Mouse (Mus musculus) cerebellum, adult 9-11 months (tissue): ENCODE results near the gene Adcy9.

Experiments used
- DNase-seq: peaks from one replicate; pipeline ENCODE4 v3.0.0; 2022

The Adcy9 gene

DNA sequence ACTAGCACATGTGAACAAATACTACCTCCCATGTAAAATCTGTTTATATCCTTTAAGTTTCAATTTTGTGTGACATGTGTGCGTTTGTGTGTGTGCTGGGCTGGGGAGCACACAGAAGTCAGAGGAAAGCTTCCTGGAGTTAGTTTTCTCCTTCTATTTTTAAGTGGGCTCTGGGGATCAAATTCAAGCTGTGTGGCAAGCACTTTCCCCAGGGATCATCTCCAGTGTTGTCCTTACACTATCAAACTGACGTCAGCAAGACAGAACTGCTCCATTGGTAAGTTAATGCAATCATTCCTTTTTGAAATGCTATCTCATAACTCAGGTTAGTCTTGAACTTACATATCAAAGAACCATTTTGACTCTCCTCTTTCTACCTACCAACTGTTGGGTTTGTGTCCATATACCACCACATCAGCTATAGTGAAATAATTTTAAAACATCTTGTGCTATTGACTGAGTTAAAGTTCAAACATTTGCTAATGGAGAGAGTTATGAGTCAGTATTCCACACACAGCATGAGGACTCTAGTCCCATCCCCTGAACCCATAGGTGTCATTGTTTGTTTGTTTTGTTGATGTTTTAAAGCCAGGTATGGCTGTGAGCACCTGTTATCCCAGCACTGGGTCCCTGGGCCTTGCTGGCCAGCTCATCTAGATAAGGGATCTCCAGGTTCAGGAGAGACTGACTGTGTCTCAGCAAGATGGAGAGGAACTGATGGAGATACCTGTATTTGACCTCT, 104.8 kb downstream of the Adcy9 start:
- no peak for DNase-seq

DNA sequence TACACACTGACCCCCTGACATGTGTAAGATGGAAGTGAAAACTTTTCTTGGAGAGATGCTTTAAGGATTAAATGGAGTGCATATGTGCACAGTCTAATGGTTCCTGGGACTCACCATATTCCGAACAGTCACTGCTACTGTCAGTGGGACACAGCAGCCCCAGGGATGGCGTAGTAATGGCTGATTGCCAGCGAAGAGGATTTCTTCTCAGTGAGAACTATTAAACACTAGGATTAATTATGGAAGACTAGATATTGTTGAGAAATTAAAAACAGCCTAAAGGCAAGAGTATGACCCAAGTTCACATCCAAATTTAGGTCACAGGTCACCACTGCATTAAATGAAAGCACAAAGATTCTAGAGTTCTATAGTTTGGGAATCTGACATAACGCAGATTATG, 105.4 kb downstream of the Adcy9 start:
- no peak for DNase-seq

DNA sequence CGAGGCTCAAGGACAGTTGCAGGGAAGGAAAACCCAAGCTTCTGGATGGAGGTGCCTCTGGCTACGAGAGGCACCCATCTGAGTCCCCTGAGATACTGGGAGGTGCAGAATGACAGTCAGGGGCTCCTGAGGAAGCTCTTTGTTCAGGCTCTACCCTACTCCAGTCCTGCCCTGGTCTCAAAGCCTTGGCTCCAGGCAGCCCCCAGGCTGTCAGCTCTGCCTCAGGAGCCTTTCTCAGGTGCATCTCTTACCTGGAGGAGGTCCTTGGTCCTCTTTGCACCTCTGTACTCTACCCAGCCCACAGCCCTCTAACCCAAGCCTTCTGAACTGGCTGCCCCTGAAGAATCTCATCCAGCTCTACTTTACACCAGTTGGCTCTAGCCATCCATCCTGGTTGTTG, 108.3 kb downstream of the Adcy9 start:
- no peak for DNase-seq

DNA sequence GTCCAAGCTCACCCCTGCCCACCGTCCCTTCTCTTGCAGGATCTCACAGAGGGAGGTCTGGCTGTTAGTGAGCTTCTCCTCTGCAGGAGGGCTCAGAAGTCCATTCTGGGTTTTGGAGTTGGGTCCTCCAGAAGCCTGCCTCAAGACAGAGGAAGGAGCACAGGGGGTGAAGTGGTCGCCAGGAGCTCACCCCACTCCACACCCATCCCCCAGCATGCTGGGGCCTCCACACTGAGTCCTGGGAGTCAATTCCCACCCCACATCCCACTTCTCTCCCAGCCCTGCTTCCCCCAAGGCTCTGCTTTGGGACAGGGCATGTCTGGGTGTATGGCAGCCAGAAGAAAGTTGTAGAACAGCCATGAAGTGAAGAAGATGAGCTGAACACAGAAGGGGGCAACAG, 108.7 kb downstream of the Adcy9 start:
- DNase-seq: no peak

DNA sequence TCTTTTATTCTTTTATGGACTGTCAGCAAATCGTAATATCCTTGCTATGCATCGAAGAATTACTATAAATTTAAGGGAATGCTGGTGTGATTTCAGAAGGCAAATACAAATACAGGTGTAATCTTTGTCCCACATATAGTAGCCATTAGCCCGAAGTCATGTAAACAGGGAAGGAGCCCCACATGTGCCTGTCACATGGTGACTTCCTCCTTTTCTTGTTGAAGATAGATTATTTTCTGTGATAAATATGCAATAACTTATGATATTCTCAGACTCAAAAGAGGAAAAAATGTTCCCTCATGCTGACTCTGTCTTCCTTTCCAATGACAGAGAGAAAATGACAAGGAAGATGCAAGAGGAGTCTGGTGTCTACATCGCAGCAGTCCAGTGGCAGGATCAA, 112.5 kb downstream of the Adcy9 start:
- no peak for DNase-seq

DNA sequence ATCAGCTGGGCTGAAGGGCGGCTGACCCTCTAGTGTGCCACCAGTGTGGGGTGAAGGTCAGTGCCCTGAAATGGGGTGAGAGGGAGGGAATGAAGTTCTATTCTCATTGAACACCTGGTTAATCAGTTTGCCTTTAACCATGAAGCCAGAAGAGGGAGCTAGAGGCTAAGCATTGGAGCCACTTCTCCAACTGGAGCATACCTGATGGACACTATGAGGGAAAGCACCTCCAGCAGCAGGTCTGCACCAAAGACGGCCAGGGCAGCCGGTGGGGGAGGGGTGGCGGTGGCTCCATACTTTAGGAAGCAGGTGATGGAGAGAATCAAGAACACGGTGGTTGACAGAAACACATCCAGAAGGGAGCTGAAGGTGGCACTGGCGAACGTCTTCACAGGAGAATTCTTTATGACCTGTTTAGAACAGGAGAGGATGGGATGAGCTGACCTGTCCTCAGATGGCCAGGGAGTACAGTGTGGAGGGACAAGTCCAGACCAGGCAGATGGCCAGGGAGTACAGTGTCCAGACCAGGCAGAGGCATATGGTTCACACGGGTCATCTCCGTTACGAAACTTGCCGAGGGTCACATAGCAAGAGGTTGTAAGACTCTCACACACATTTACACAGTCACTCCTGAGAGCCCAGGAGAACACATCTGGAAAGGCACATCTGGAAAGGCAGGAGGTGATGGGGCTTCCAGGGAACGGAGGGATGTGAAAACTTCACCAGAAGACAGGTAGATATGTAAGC, 115.9 kb downstream of the Adcy9 start:
- peak; percentile 43 for DNase-seq

DNA sequence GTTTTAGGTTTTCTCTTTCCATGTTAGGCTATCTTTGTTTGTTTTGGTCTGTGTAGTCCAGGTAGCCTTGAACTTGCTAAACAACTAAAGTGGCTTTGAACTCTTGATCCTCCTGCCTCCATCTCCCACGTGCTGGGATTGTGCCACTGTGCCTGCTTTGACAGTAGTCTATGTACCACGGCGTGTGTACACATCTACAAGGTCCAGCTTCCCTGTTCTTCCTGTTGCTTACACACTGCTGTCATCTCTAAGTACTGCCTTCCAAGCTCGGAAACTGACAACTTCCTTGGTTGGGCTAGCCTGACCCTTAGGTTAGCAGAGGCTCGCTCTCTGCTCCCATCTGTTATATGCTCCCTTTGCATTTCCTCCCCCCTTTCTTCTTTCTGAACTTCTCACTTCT, 116.7 kb downstream of the Adcy9 start:
- DNase-seq: no peak

DNA sequence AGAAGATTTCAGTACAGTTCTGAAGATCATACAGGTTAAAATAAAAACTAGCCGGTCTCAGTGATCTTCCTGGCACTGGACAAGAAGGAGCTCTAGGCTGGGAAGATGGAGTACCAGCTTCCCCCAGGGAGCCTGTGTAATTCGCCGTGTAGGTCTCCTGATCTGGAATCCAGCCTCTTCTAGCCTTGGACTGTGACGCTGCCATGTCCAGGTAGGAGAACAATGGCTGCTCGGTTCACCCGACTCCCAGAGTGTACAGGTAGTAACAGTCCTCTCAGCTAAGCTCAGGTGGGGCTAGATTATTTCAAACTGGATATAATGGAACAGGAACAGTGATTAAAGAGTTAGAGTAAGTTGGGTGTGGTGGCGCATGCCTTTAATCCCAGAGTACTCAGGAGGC, 120.0 kb downstream of the Adcy9 start:
- DNase-seq: no peak

DNA sequence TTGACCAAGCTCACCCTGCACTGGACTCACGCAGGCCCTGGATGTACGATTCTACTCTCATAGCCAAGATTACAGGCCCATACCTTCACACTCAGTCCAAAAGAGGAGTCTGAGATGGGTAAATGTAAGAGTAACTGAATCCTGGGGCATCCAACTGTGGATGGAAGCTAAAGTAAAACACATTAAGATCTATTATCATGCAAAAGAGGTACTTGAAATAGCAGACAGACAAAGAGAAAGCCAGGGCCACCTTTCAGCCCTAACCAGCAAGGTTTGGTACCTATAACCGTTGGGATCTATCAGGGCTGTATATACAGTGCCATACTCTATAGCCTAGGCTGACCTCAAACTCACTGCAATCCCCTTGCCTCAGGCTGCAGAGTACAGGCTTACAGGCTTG, 127.0 kb downstream of the Adcy9 start:
- DNase-seq: no peak

DNA sequence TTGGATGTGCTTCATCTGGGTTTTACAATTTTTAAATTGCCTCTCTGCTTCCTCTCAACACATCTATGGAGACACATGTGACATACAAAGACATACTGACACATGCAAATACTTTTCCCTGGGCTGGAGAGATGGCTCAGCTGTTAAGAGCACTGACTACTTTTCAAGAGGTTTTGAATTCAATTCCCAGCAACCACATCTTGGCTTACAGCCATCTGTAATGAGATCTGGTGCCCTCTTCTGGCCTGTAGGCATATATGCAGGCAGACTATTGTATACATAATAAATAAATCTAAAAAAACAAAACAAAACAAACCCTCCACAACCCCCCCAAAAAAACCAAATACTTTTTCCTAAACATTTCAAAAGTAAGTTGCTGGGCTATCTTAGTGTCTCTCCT, 130.8 kb downstream of the Adcy9 start:
- DNase-seq: peak; percentile 24

DNA sequence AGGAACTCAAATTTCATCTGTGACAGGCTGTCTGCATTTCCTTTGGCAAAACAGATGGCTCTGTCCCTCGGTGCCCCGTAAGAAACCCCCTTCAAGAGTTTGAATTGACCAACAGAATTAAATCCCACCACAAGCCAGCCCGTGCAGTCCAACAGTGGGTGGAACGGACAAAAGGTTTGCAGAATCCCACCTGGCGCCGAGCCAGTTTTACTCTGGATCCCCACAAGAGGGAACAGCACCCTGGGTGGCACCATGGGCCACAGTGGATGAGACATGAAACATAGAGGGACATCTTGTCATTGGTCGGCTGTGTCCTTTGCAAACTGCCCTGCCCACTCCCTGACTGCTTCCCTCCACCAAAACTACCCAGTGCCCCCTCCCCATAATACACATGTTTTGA, 133.7 kb downstream of the Adcy9 start:
- DNase-seq: no peak

DNA sequence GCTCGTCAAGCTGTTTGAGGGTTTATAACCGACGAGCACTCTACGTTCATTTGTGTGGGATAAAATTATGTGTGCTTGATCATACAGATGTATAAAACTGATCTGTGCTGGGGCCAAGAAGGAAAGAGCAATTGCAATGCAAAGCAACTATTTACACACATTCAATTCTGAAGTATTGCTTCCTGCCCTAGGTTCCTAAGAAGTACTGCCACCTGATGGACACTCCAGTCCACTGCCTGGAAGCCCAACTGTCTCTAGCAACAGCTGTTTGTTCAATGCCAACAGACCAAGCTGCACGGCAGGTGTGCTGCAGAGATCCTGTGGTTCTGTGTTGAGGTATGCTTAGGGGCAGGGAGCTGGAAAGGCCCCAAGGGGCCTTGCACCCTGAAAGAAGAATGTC, 135.0 kb downstream of the Adcy9 start:
- DNase-seq: no peak

DNA sequence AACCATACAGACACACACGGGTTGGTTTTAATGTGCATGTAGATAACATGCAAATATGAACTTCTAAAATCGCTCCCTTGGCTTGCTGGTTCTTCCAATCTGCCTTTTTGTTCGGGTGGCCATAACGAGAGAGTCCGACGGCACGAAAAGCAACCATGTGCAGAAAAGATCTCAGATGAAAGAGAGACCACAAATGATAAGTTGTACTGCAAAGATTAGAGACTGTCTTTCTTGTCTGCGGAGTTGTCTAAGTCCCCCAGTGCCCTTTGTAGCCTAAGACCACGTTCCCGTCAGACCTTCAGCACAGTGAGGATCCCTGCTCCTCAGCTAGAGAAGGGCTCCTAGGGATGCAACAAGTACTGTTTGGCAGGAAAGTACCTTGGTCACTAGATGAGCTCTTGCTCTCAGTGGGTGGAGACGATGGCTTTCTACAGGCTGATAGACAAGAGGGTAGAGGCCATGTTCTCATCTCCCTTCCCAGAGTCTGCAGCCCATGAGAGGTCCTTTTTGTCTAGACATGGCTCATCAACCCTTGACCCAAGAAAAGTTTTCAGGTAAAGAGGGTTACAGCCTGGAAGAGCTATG, 136.9 kb downstream of the Adcy9 start:
- DNase-seq: no peak

DNA sequence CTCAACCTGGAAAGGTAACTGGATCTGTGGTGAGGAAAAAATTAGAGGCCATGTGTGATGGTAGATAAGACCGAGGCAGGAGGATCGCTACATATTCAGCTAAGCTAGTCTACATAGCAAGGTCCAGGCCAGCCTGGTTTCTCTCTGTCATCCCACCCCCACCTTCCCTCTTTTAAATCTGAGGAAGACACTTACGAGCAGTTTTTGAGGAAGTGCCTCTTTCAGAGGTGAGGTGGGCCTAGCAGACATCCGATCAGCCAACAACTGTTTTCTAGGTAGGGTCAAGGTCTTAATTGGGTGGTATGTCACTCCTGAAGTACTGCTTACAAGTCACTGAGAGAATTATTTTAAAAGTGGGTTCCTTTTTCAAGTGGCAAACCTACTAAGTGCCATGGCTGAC, 138.8 kb downstream of the Adcy9 start:
- no peak for DNase-seq

DNA sequence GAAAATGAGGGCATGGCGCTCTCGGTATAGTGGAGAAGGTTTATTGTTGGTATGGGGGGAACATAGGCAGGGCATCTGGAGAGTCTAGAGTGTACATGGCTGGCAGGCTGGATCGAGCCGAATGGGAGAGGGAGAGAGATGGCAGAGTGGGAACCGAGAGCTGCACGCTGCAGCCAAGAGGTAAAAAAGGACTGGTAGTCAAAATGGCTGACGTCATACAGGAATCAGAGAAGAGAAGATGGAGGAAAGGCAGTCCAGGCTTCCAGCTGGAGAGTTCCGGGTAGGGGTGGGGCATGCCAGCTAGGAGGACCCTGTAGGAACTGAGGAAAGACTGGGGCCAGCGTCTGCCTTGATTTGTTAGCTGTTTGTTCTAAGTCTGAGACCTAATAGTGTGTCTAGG, 139.3 kb downstream of the Adcy9 start:
- no peak for DNase-seq

DNA sequence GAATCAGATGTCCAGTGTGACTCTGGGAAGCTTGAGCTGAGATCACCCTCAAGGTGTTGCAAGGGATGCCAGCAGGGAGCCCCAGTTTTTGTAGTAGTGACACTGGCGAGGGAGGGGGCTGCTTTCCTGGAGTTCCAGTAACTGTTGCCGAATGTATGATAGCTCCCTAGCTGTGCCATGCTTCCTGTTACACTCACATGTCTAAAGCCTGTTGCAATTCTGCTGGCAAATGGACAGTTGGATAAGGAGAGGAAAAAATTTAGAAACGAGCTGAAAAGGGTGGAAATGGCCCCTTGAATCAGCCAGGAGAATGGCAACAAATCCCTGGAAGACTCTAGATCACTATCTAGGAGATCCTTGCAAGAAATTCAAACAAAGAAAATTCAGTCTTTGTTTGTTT, 140.7 kb downstream of the Adcy9 start:
- no peak for DNase-seq

DNA sequence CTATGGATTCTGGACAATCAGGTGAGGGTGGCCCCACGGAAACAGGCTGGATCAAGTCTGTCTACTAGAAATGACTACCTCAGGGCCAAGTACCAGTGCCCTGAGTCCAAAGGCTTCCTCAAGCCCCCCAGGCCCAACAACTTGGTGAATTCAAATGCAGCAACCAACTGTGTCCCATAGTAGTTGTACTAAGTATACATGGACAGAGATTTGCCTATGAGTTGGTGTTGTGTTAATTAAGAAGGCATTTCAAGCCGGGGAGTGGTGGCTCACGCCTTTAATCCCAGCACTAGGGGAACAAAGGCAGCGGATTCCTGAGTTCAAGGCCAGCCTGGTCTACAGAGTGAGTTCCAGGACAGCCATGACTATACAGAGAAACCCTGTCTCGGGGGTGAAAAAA, 143.7 kb downstream of the Adcy9 start:
- no peak for DNase-seq

DNA sequence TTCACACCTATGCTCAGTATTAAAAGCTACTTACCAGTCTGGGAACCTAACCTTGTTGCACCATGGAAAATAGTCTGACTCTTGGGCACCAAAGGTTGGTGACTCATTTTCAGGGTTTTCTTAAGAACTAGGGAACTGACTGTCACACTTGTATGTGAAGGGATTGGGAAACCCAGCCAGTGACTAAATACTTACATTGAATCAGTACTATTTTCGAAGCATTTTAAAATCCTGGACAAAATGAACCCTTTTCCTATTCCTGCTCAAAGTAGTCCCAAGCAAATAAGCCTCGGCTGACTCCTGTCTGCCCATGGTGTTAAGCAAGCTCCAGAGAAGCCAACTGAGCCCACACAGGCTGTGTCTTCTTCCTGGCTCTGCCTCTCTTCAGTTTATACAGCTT, 144.1 kb downstream of the Adcy9 start:
- no peak for DNase-seq

DNA sequence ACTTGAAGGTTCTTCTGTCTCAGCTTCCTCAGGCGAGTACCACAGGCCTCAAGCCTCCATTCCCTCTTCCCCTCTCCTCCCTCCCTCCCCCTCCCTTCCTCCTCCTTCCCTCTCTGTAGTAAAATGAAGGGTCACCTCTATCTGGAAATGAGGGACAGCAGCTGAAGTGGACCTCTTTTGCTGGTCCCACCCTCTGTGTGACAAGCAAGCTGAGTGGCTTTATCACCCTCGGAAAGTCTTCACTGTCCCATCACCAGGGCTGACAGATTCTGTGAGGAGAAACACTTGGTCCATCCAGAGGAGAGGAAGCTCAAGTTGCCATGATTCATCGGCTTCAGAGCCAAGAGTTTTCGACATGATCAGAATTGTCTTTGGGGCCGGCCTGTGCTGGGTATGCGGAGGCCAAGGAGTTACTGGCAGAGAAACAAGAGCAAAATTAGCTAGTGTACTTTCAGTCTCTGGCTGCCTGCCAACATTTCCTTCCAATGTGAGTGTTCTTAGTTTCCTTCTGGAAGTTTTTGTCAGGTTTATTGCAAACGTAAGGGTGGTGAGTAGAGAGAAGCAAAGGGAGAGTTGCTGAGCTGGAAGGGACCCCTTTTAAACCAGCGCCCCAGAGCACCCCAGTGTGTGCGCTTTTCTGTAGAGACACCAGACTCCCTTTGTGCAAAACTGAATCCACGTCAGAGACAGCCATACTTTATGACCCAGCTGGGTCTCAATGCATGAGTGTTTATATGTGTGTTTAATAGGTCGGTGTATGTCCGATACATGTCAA, 146.4 kb downstream of the Adcy9 start:
- peak; percentile 19 for DNase-seq

DNA sequence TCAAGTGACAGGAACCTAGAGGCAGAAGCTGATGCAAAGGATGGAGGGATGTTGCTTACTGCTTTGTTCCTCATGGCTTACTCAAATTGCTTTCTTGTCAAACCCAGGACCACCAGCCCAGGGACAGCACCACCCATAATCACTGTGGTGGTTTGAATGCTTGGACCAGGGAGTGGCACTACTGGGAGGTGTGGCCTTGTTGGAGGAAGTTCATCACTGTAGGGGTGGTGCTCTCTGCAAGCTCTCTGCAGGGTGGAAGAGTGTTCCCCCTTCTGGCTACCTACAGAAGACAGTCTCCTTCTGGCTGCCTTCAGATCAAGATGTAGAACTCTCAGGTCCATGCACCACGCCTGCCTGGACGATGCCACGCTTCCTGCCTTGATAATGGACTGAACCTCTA, 148.0 kb downstream of the Adcy9 start:
- no peak for DNase-seq

DNA sequence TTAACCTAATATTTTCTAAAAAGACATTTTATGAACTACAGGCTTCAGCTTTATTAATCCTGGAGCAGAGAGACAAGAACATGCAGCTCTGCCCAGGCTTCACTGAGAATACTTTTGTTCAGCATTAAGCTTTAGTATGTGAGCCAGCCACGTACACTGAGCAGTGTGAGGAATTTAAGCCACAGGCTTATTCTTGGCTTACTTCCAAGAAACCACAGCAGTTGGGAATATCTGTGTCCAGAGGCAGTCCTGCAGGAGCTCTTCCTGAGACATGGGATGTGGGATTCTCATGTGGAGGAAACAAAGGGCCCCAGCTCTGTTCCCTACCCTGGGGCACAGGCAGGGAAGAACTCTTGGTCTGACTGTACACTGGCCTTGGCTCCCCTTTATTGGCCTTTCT, 149.4 kb downstream of the Adcy9 start:
- DNase-seq: no peak

DNA sequence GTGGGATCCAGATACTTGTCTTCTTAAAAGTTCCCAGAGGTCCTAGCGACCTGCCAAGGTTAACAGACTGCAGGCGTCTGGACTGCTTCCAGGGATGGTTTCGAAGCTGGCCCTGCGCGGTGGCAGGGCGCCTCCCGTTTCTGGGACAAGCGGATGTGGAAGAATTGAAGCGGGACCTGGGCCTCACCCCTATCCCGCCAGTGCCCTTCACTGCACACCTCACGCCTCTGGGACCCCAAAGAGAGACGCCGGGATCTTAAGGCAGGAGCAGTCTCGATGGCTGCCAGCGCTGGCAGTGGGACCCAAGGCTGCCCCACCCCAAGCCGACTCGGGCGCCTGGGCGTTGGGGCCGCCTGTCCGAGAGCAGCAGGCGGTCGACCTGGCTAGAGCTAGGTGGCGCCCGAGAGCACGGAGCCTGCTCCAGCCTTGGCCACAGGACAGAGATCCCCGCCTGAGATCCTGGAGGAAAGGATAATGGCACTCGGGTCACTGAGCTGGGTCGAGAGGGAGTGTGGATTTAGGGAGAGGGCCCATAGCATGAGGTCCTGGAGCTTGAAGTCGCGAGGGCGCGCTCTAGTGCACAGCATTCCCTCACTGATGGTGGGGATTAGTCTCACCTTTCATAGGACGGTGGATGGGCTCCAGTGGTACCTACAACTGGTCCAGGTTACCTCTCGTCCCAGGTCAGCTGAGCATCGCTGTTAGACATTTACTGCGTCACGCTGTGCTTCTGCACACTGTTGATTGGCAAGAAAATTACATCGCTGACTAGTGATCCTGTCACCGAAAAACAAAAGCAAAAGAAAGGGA, 152.2 kb downstream of the Adcy9 start:
- DNase-seq: peak; percentile 82

DNA sequence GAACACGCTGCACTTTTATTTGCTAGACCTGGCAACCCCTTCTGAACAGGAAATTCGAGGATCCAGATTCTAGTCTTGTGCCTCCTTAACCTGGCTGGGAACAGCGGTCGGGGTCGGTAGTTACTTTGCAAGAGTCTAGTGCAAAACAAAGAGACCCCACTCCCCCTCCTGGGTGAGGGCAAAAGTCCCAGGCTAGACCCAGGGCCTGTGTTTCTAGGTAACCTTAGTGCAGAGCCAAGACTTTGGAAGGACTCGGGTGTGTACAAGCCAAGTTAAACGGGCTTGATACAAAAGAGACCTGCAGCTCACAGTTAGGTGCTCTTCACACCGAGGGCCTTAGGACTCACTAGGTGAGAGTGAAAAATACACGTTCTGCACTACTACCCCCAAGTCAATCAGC, 152.8 kb downstream of the Adcy9 start:
- DNase-seq: no peak
